ENCODE assay signal across 10 mouse cellular contexts in genomic region chr2:173251133-173251532, GRCm38 (mm10). TPM values are rescaled to one million over a fixed set of nuclear protein-coding genes. Genes with fewer than 3 reads are reported as not detected.
DNase-seq lines count a peak whose midpoint lies in the region; ATAC-seq and TF ChIP-seq lines count a peak whose summit lies in the region.
"Had no signal": no experiment of that assay in that cellular context is flagged by ENCODE, and none has a peak within 500 bp of the region (broad histone marks: within the 10 kb centered on the region; RNA-seq: fewer than 3 reads in every experiment).

No protein-coding gene starts in this region.

- H3K27me3 ChIP-seq in heart, embryonic 16.5 days (ENCODE audit: control insufficient read depth, insufficient read depth, low read length) = no peaks in the 10 kb centered on the region
- no peaks in the 10 kb centered on the region for H3K27me3 ChIP-seq in lung, postnatal 0 days (replicated peaks; ENCODE audit: insufficient read depth, low read length)
- peaks cover 34% of the 10 kb centered on the region for H3K27me3 ChIP-seq in limb, embryonic 10.5 days (ENCODE audit: low read depth, poor library complexity, severe bottlenecking)
- no peaks in the 10 kb centered on the region for H3K27me3 ChIP-seq in forebrain, embryonic 16.5 days (replicated peaks; ENCODE audit: control insufficient read depth, insufficient read depth, low read length)

- intact Hi-C loops in heart, postnatal 10 days (cut with DNase I) = loop anchor here (10.0 kb wide), 1 partner anchor 226 kb away; the partner anchor contains the start of gene Rbm38

- H3K27ac ChIP-seq in heart, embryonic 16.5 days (ENCODE audit: low read length) = peak overlapping the region; percentile 2
- H3K27ac ChIP-seq in lung, postnatal 0 days (ENCODE audit: low read length) = peak overlapping the region; percentile 11; the same call in 1 of the 2 replicates
- 0 out of 2 replicates have a peak overlapping the region, but pooled peaks have one; percentile 32 for H3K27ac ChIP-seq in limb, embryonic 10.5 days
- H3K27ac ChIP-seq in forebrain, embryonic 16.5 days (ENCODE audit: low read length) = no peak overlapping the region

- H3K4me1 ChIP-seq in heart, embryonic 16.5 days (ENCODE audit: control insufficient read depth, insufficient read depth, low read length) = peaks cover 90% of the 10 kb centered on the region
- H3K4me1 ChIP-seq in lung, postnatal 0 days (ENCODE audit: insufficient read depth, low read depth, low read length) = peaks cover 27% of the 10 kb centered on the region; the same call in 1 of the 2 replicates
- H3K4me1 ChIP-seq in limb, embryonic 10.5 days = peaks cover 95% of the 10 kb centered on the region
- H3K4me1 ChIP-seq in forebrain, embryonic 16.5 days (replicated peaks; ENCODE audit: control insufficient read depth, insufficient read depth, low read length) = peaks cover 80% of the 10 kb centered on the region

- WGBS in heart, embryonic 16.5 days = 34% methylated on average over 7 of the region's 7 CpGs
- WGBS in lung, postnatal 0 days = 22% methylated on average over 7 of the region's 7 CpGs
- 57% methylated on average over 7 of the region's 7 CpGs for WGBS in limb, embryonic 10.5 days
- 33% methylated on average over 7 of the region's 7 CpGs for WGBS in forebrain, embryonic 16.5 days

- TF ChIP-seq EP300 in lung, postnatal 0 days (IDR thresholded peaks at IDR 0.05) = no peak

- no peak overlapping the region for H3K9ac ChIP-seq in heart, embryonic 16.5 days (ENCODE audit: low read length)
- no peak overlapping the region for H3K9ac ChIP-seq in lung, postnatal 0 days (replicated peaks; ENCODE audit: low read depth)
- H3K9ac ChIP-seq in forebrain, embryonic 16.5 days (replicated peaks; ENCODE audit: low read depth, low read length) = no peak overlapping the region

- ATAC-seq in heart, embryonic 16.5 days (replicated peaks; ENCODE audit: extremely low read depth, insufficient read depth, low FRiP score) = no peak
- peak; percentile 17; the same call in 1 of the 2 replicates for ATAC-seq in lung, postnatal 0 days
- ATAC-seq in forebrain, embryonic 16.5 days = no peak

- no peak overlapping the region for H3K4me3 ChIP-seq in heart, embryonic 16.5 days (ENCODE audit: low read length)
- no peak overlapping the region for H3K4me3 ChIP-seq in lung, postnatal 0 days (ENCODE audit: low read depth, low read length)
- no peak overlapping the region for H3K4me3 ChIP-seq in limb, embryonic 10.5 days
- no peak overlapping the region for H3K4me3 ChIP-seq in forebrain, embryonic 16.5 days (replicated peaks; ENCODE audit: low read length)

- H3K36me3 ChIP-seq in heart, embryonic 16.5 days (ENCODE audit: control insufficient read depth, insufficient read depth) = no peaks in the 10 kb centered on the region
- H3K36me3 ChIP-seq in lung, postnatal 0 days (ENCODE audit: insufficient read depth, low read length) = no peaks in the 10 kb centered on the region
- H3K36me3 ChIP-seq in limb, embryonic 10.5 days = no peaks in the 10 kb centered on the region
- H3K36me3 ChIP-seq in forebrain, embryonic 16.5 days (ENCODE audit: control insufficient read depth, insufficient read depth) = no peaks in the 10 kb centered on the region

- no peak overlapping the region for H3K4me2 ChIP-seq in heart, embryonic 16.5 days (ENCODE audit: low read depth, low read length)
- H3K4me2 ChIP-seq in lung, postnatal 0 days (replicated peaks; ENCODE audit: low read depth, low read length) = no peak overlapping the region
- H3K4me2 ChIP-seq in forebrain, embryonic 16.5 days (ENCODE audit: low read length) = no peak overlapping the region

- TF ChIP-seq CTCF in lung, postnatal 0 days (IDR thresholded peaks at IDR 0.05) = no peak

- no peaks in the 10 kb centered on the region for H3K9me3 ChIP-seq in heart, embryonic 16.5 days (replicated peaks; ENCODE audit: control insufficient read depth, low read length)
- H3K9me3 ChIP-seq in lung, postnatal 0 days (ENCODE audit: low read length) = no peaks in the 10 kb centered on the region
- no peaks in the 10 kb centered on the region for H3K9me3 ChIP-seq in limb, embryonic 10.5 days (replicated peaks)
- no peaks in the 10 kb centered on the region for H3K9me3 ChIP-seq in forebrain, embryonic 16.5 days (ENCODE audit: control insufficient read depth, low read length)

- DNase-seq in heart, adult 8-10 months (ENCODE audit: low spot score) = no peak
- DNase-seq in lung, postnatal 0 days (ENCODE audit: low spot score) = no peak
- no peak for DNase-seq in lung, postnatal 14 days
- peak; percentile 57 to 58 for DNase-seq in heart, postnatal 10 days
- no peak for DNase-seq in limb, embryonic 10.5 days (ENCODE audit: low spot score)
- DNase-seq in retina, embryonic 14.5 days (ENCODE audit: low spot score) = no peak
- DNase-seq: gastrocnemius, postnatal 25 days; thymus, postnatal 14 days had no signal

RNA-seq across cellular contexts. Expression of gene Pmepa1, which starts 25.2 kb away (rescaled TPM):
- polyA plus RNA-seq in heart, embryonic 16.5 days (2015; fragmentation: Nextera tagmentation; extraction: Ambion mirVana) = 4.1 and 4.3 TPM in 2 replicates
- total RNA-seq in heart, adult 8-10 months (2022) = 10 to 100 TPM; 24.5 to 31.5 (median 27.0) TPM
- 9.8 and 11.1 TPM in 2 replicates for polyA plus RNA-seq in lung, postnatal 0 days (2015; fragmentation: Nextera tagmentation; extraction: Ambion mirVana)
- total RNA-seq in heart, postnatal 10 days (2021) = 10 to 100 TPM; 55.1 to 57.2 TPM
- polyA plus RNA-seq in limb, embryonic 10.5 days (2016; fragmentation: Nextera tagmentation; extraction: Ambion mirVana) = 1.1 and 2.0 TPM in 2 replicates
- polyA plus RNA-seq in forebrain, embryonic 16.5 days (2015; fragmentation: Nextera tagmentation; extraction: Ambion mirVana) = 7.2 and 7.3 TPM in 2 replicates

RNA-seq across cellular contexts. Expression of gene Zbp1, which starts 32.4 kb away (rescaled TPM):
- polyA plus RNA-seq in heart, embryonic 16.5 days (2015; fragmentation: Nextera tagmentation; extraction: Ambion mirVana) = 1.7 and 3.1 TPM in 2 replicates
- total RNA-seq in heart, adult 8-10 months (2022) = under 1 TPM in 3 of 4 experiments, not detected in 1; 0.31 to 0.52 (median 0.46) TPM
- 1.1 and 2.5 TPM in 2 replicates for polyA plus RNA-seq in lung, postnatal 0 days (2015; fragmentation: Nextera tagmentation; extraction: Ambion mirVana)
- under 1 TPM; 0.25 to 0.41 TPM for total RNA-seq in heart, postnatal 10 days (2021)
- not detected in 2 replicates for polyA plus RNA-seq in limb, embryonic 10.5 days (2016; fragmentation: Nextera tagmentation; extraction: Ambion mirVana)
- not detected in 2 replicates for polyA plus RNA-seq in forebrain, embryonic 16.5 days (2015; fragmentation: Nextera tagmentation; extraction: Ambion mirVana)

Comparison
In these comparisons a context has a peak if more than half of its experiments do, and no peak if none do; other contexts are left out.
1. DNase-seq: peak in heart, postnatal 10 days (2 of 2); none in heart, adult 8-10 months (single experiment), lung, postnatal 0 days (single experiment), lung, postnatal 14 days (single experiment), limb, embryonic 10.5 days (single experiment) and retina, embryonic 14.5 days (single experiment).